Mouse (Mus musculus) lung, adult 2 months (tissue): ENCODE results near the gene Brd4.

ENCODE experiments used
- CTCF ChIP-seq: fragments of 200-500 bp; IDR thresholded peaks from 2 replicates; pipeline ENCODE4 v1.5.1; 2011; ENCODE audit warnings: mild to moderate bottlenecking, low read length, control low read depth; ENCODE audit not compliant: insufficient read depth
- POLR2A ChIP-seq: fragments of 200-500 bp; IDR thresholded peaks from 2 replicates; pipeline ENCODE4 v1.6.1; 2011; ENCODE audit warnings: low read depth, mild to moderate bottlenecking, control low read depth, low read length, borderline replicate concordance; ENCODE audit errors: extremely low read depth

DNA sequence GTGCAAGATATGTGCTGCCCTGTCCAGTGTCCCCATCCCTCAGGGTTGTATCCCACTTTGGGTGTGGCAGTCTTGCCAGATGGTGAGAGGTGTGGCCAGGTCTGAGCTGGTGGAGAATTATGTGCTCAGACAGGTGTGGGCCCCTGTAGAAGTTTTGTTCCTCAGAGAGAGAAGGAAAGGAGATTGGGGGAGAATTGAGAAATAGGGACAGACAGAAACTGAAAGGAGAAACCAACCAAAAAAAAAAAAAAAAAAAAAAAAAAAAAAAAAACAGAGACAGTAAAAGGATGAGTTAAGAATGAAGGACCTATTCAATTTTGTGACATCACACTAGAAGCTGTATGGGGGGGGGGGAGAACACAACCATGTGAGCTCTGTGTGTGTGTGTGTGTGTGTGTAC lies 119.7 kb downstream of the Brd4 start:
- TF ChIP-seq CTCF (no peak), POLR2A (no peak)
